Mouse (Mus musculus): ENCODE results near the gene Slc17a8.

GRCm38 (mm10) chr10:89562113-89562512, 58.9 kb downstream of the Slc17a8 start:
- TF ChIP-seq MYC (IDR thresholded peaks at IDR 0.05; ENCODE audit: low read depth, low read length) (no peak), CTCF (IDR thresholded peaks at IDR 0.05 in 2 of 3, conservative IDR thresholded peaks at IDR 0.05 in 1 of 3; ENCODE audit: control insufficient read depth in 1 of 3, insufficient read depth in 1 of 3, low read depth in 2 of 3, low read length in 3 of 3, poor library complexity in 1 of 3, severe bottlenecking in 1 of 3) (no peak), RCOR1 (IDR thresholded peaks at IDR 0.05; ENCODE audit: low read depth, low read length) (no peak), ELF1 (IDR thresholded peaks at IDR 0.05; ENCODE audit: low read depth, low read length) (no peak), POLR2A (IDR thresholded peaks at IDR 0.05; ENCODE audit: control insufficient read depth in 1 of 2, insufficient read depth in 1 of 2, low read depth in 1 of 2, low read length in 2 of 2, poor library complexity in 1 of 2) (no peak), POLR2AphosphoS2 (IDR thresholded peaks at IDR 0.05; ENCODE audit: low read length) (no peak), CHD2 (IDR thresholded peaks at IDR 0.05; ENCODE audit: low read length) (no peak), ZKSCAN1 (IDR thresholded peaks at IDR 0.05; ENCODE audit: low read depth, low read length) (no peak), UBTF (IDR thresholded peaks at IDR 0.05; ENCODE audit: borderline replicate concordance, insufficient read depth, low read depth, low read length) (no peak), SIN3A (IDR thresholded peaks at IDR 0.05; ENCODE audit: low read length) (no peak), MEF2A (IDR thresholded peaks at IDR 0.05; ENCODE audit: extremely low read depth, insufficient replicate concordance, low read depth, low read length, poor library complexity, severe bottlenecking) (no peak), ZNF384 (IDR thresholded peaks at IDR 0.05; ENCODE audit: low read depth, low read length) (no peak), ZMIZ1 (IDR thresholded peaks at IDR 0.05; ENCODE audit: low read depth, low read length) (no peak), GATA1 (IDR thresholded peaks at IDR 0.05; ENCODE audit: low read depth, low read length) (no peak)
